Mouse (Mus musculus) spleen, adult 2 months (tissue): ENCODE results near the gene Arpc2.

ENCODE experiments used
- CTCF ChIP-seq: fragments of 200-500 bp; IDR thresholded peaks from 2 replicates; pipeline ENCODE4 v1.5.1; 2011; ENCODE audit warnings: mild to moderate bottlenecking, inconsistent platforms; ENCODE audit not compliant: insufficient read depth, insufficient read length, insufficient replicate concordance; ENCODE audit errors: extremely low read depth
- POLR2A ChIP-seq: fragments of 200-500 bp; IDR thresholded peaks from 2 replicates; pipeline ENCODE4 v1.6.1; 2011; ENCODE audit warnings: low read depth, low read length, inconsistent platforms

DNA sequence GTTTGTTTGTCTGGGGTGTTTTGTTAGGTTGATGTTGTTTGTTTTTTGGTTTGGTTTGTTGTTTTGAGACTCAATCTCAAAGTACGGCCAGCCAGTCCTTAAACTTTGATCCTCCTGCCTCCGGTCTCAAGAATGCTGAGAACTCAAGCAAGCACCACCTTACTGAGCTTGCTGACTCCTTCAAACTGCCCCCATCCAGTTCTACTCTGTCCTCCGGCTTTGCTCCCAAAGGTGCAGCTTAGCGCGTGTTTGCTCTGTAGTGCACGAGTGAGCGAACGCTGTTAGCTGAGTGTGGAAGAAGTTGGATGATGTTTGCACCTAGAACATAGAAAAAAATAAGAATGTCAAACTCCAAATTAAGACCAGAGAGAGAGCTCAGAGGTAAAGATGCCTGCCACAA lies 26.9 kb upstream of the Arpc2 start:
- TF ChIP-seq POLR2A = no peak
- TF ChIP-seq CTCF = no peak
